Mouse (Mus musculus): ENCODE measurements at regions not wholly inside any gene's neighbourhood (a gene's known extent, or its start where the extent isn't known, plus 50 kb on each side); places are given as distances from the start of the nearest gene placed in this dataset.

- DNase-seq = no peak
Measured at GRCm38 (mm10) chr8:125367374-125367773, 202.2 kb downstream of the Sipa1l2 start.

- DNase-seq = no peak
Measured at GRCm38 (mm10) chr8:125365004-125365403, 204.6 kb downstream of the Sipa1l2 start.

- no peak for DNase-seq
Measured at GRCm38 (mm10) chr8:125359456-125359855, 210.2 kb downstream of the Sipa1l2 start.

GRCm38 (mm10) chr8:125357759-125358158, 211.8 kb downstream of the Sipa1l2 start:
- no peak for DNase-seq

- DNase-seq = no peak
Measured at GRCm38 (mm10) chr8:125355059-125355509, 214.5 kb downstream of the Sipa1l2 start.

GRCm38 (mm10) chr8:125352276-125352675, 217.3 kb downstream of the Sipa1l2 start:
- DNase-seq = no peak

- no peak for DNase-seq
Measured at GRCm38 (mm10) chr8:125351486-125352032, 218.0 kb downstream of the Sipa1l2 start.

- peak; percentile 90 for DNase-seq
Measured at GRCm38 (mm10) chr8:125349290-125350025, 220.2 kb downstream of the Sipa1l2 start.

GRCm38 (mm10) chr8:125346182-125346581, 223.4 kb downstream of the Sipa1l2 start:
- DNase-seq = peak; percentile 45

GRCm38 (mm10) chr8:125345571-125345970, 224.0 kb downstream of the Sipa1l2 start:
- peak; percentile 59 for DNase-seq

- peak; percentile 73 for DNase-seq
Measured at GRCm38 (mm10) chr8:125343867-125344266, 225.7 kb downstream of the Sipa1l2 start.

GRCm38 (mm10) chr8:125342521-125342920, 227.1 kb downstream of the Sipa1l2 start:
- DNase-seq = no peak

- DNase-seq = peak; percentile 72
Measured at GRCm38 (mm10) chr8:125341606-125342005, 228.0 kb downstream of the Sipa1l2 start.

GRCm38 (mm10) chr8:125338222-125338621, 231.4 kb downstream of the Sipa1l2 start:
- peak; percentile 73 for DNase-seq

- DNase-seq = no peak
Measured at GRCm38 (mm10) chr8:125337444-125338077, 232.0 kb downstream of the Sipa1l2 start.

GRCm38 (mm10) chr8:125336799-125337198, 232.8 kb downstream of the Sipa1l2 start:
- DNase-seq = no peak

- DNase-seq = no peak
Measured at GRCm38 (mm10) chr8:125335575-125336370, 233.8 kb downstream of the Sipa1l2 start.

GRCm38 (mm10) chr8:125335171-125335570, 234.4 kb downstream of the Sipa1l2 start:
- no peak for DNase-seq

- no peak for DNase-seq
Measured at GRCm38 (mm10) chr8:125330638-125331037, 239.0 kb downstream of the Sipa1l2 start.

GRCm38 (mm10) chr8:125328650-125329049, 241.0 kb downstream of the Sipa1l2 start:
- DNase-seq = peak; percentile 72

- DNase-seq = peak; percentile 48
Measured at GRCm38 (mm10) chr8:125327551-125328262, 241.9 kb downstream of the Sipa1l2 start.

GRCm38 (mm10) chr8:125327006-125327405, 242.6 kb downstream of the Sipa1l2 start:
- no peak for DNase-seq
